Mouse (Mus musculus) heart, adult 8-10 months (tissue): Measurements from ENCODE around the gene Aifm2. TPM values are rescaled to one million over a fixed set of nuclear protein-coding genes. Genes with fewer than 3 reads are reported as not detected.

Experiments used
- DNase-seq: peaks from one replicate; pipeline ENCODE4 v3.0.0; 2022; ENCODE audit warnings: low spot score
- total RNA-seq, 4 experiments: library from RNA; stranded (reverse); gene quantifications; 2 replicates each; pipeline ENCODE4 v1.2.4; 2022

The Aifm2 gene
- 10 to 100 TPM; 21.1 to 29.9 (median 25.6) TPM for total RNA-seq

- DNase-seq = peak; percentile 54
Observed at GRCm38 (mm10) chr10:61714771-61715461, at the start of gene Aifm2. TSS of gene Aifm2 (plus strand) at chr10:61715263.

GRCm38 (mm10) chr10:61665651-61666050 is 49.4 kb upstream of the Aifm2 start:
- DNase-seq = no peak

- DNase-seq = no peak
Observed at GRCm38 (mm10) chr10:61669289-61669688, 45.8 kb upstream of the Aifm2 start.

GRCm38 (mm10) chr10:61669896-61670295 is 45.2 kb upstream of the Aifm2 start:
- no peak for DNase-seq

- DNase-seq = no peak
Observed at GRCm38 (mm10) chr10:61670758-61671157, 44.3 kb upstream of the Aifm2 start.

- DNase-seq = no peak
Observed at GRCm38 (mm10) chr10:61675935-61676334, 39.1 kb upstream of the Aifm2 start.

GRCm38 (mm10) chr10:61679545-61679944 is 35.5 kb upstream of the Aifm2 start:
- DNase-seq = no peak

- peak; percentile 97 for DNase-seq
Observed at GRCm38 (mm10) chr10:61680015-61680913, 34.8 kb upstream of the Aifm2 start, which contains the start of gene Sar1a. TSS of gene Sar1a (plus strand) at chr10:61680299.

GRCm38 (mm10) chr10:61689405-61689804 is 25.7 kb upstream of the Aifm2 start:
- peak; percentile 46 for DNase-seq

GRCm38 (mm10) chr10:61693563-61693962 is 21.5 kb upstream of the Aifm2 start:
- DNase-seq = no peak

- peak; percentile 95 for DNase-seq
Observed at GRCm38 (mm10) chr10:61694870-61695670, 20.0 kb upstream of the Aifm2 start, which contains the start of gene Tysnd1. TSS of gene Tysnd1 (plus strand) at chr10:61695514.

- no peak for DNase-seq
Observed at GRCm38 (mm10) chr10:61695703-61696559, 19.1 kb upstream of the Aifm2 start.

- DNase-seq = no peak
Observed at GRCm38 (mm10) chr10:61696560-61696823, 18.6 kb upstream of the Aifm2 start.

- DNase-seq = no peak
Observed at GRCm38 (mm10) chr10:61697028-61697427, 18.0 kb upstream of the Aifm2 start.

GRCm38 (mm10) chr10:61704663-61705062 is 10.4 kb upstream of the Aifm2 start:
- no peak for DNase-seq

- DNase-seq = no peak
Observed at GRCm38 (mm10) chr10:61706412-61707375, 8.4 kb upstream of the Aifm2 start.

- DNase-seq = no peak
Observed at GRCm38 (mm10) chr10:61713601-61714000, 1.5 kb upstream of the Aifm2 start.

GRCm38 (mm10) chr10:61714146-61714545 is 917 bp upstream of the Aifm2 start:
- DNase-seq = no peak

- no peak for DNase-seq
Observed at GRCm38 (mm10) chr10:61715462-61715837, 387 bp downstream of the Aifm2 start.
